Mouse (Mus musculus) testis, adult 2 months (tissue): ENCODE data around the gene Fbxw10.

Source experiments
- CTCF ChIP-seq: fragments of 200-500 bp; IDR thresholded peaks from 2 replicates; pipeline ENCODE4 v1.5.1; 2012; ENCODE audit warnings: low read depth, mild to moderate bottlenecking, inconsistent platforms, low read length, moderate library complexity; ENCODE audit not compliant: control insufficient read depth, insufficient read depth, insufficient replicate concordance
- POLR2A ChIP-seq: fragments of 200-500 bp; IDR thresholded peaks from 2 replicates; pipeline ENCODE4 v1.6.1; 2012; ENCODE audit warnings: low read depth, mild to moderate bottlenecking, inconsistent platforms, low read length, moderate library complexity; ENCODE audit not compliant: control insufficient read depth

DNA sequence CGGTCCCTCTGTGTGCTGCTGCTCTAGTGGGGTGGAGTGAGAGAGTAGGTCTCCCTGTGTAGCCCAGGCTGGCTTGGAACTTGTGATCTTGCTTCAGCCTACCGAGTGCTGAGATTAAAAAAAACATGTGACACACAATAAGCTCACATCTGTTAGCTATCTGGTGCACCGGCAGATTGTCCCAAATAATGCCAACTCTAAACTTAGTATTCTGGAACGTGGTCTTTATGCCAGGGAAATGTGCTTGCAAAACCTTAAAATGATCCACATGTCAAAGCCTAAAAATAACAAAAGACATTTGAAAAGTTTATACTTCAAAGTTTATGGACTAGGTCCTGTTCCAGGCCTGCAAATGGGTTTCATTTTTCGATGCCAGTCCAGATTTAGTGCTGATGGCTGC lies 22.3 kb downstream of the Fbxw10 start:
- TF ChIP-seq POLR2A (no peak), CTCF (no peak)
